Mouse (Mus musculus) limb, embryonic 12.5 days (tissue): ENCODE measurements at regions not wholly inside any gene's neighbourhood (a gene's known extent, or its start where the extent isn't known, plus 50 kb on each side); places are given as distances from the start of the nearest gene placed in this dataset.
"Not testable (repeated sequence)": the region's sequence is repeated elsewhere in the genome, so short reads cannot be mapped to it uniquely, and the experiment has no call there.

Source experiments
- ATAC-seq: fragments of 200-750 bp; cut with Nextera tagmentation; 2 replicates; pipeline ENCODE4 v1.8.0; 2017; ENCODE audit warnings: low read depth, moderate TSS enrichment; ENCODE audit not compliant: insufficient number of reproducible peaks, insufficient read depth, low FRiP score, low TSS enrichment
- H3K27ac ChIP-seq: fragments of 300-500 bp; sonication (generic); 2 replicates; pipeline ENCODE4 v1.5.1; 2016; ENCODE audit warnings: mild to moderate bottlenecking, moderate library complexity
- H3K27me3 ChIP-seq: fragments of 300-500 bp; sonication (generic); 2 replicates; pipeline ENCODE4 v1.6.1; 2016; ENCODE audit warnings: mild to moderate bottlenecking, moderate library complexity
- H3K36me3 ChIP-seq: fragments of 300-500 bp; sonication (generic); 2 replicates; pipeline ENCODE4 v1.6.1; 2016; ENCODE audit warnings: mild to moderate bottlenecking, moderate library complexity
- H3K4me1 ChIP-seq: fragments of 300-500 bp; sonication (generic); replicated peaks from 2 replicates; pipeline ENCODE4 v1.6.1; 2016
- H3K4me2 ChIP-seq: fragments of 300-500 bp; sonication (generic); 2 replicates; pipeline ENCODE4 v1.6.1; 2016; ENCODE audit warnings: mild to moderate bottlenecking, moderate library complexity
- H3K4me3 ChIP-seq: fragments of 300-500 bp; sonication (generic); replicated peaks from 2 replicates; pipeline ENCODE4 v1.5.1; 2016; ENCODE audit warnings: mild to moderate bottlenecking
- H3K9ac ChIP-seq: fragments of 300-500 bp; sonication (generic); replicated peaks from 2 replicates; pipeline ENCODE4 v1.6.1; 2016; ENCODE audit warnings: mild to moderate bottlenecking, moderate library complexity
- H3K9me3 ChIP-seq: fragments of 300-500 bp; sonication (generic); 2 replicates; pipeline ENCODE4 v1.6.1; 2016; ENCODE audit warnings: mild to moderate bottlenecking, moderate library complexity
- WGBS: fragments of 180-500 bp; shearing (Covaris S2); methylation state at CpG from one replicate; pipeline ENCODE4 v1.1.7; 2016; 5-methylcytosine and 5-hydroxymethylcytosine counted together

GRCm38 (mm10) chr10:20841430-20842040 lies 110.8 kb upstream of the Ahi1 start:
- H3K4me2 ChIP-seq = no peak overlapping the region
- no peak for ATAC-seq
- no peak overlapping the region for H3K27ac ChIP-seq
- H3K36me3 ChIP-seq = no peaks in the 10 kb centered on the region
- no peaks in the 10 kb centered on the region for H3K27me3 ChIP-seq
- 55% methylated on average over 3 of the region's 3 CpGs for WGBS
- H3K4me1 ChIP-seq = peaks cover 3% of the 10 kb centered on the region; the same call in 1 of the 2 replicates
- H3K9ac ChIP-seq = no peak overlapping the region
- H3K9me3 ChIP-seq = no peaks in the 10 kb centered on the region
- H3K4me3 ChIP-seq = no peak overlapping the region

GRCm38 (mm10) chr10:20838685-20839425 lies 113.5 kb upstream of the Ahi1 start:
- Histone ChIP-seq H3K4me1 (peaks cover 3% of the 10 kb centered on the region; the same call in 1 of the 2 replicates), H3K27ac (peak overlapping the region; percentile 26; the same call in 1 of the 2 replicates), H3K4me3 (no peak overlapping the region), H3K36me3 (no peaks in the 10 kb centered on the region), H3K9ac (no peak overlapping the region), H3K9me3 (no peaks in the 10 kb centered on the region), H3K4me2 (no peak overlapping the region), H3K27me3 (no peaks in the 10 kb centered on the region)
- no peak for ATAC-seq
- WGBS = 60% methylated on average over 8 of the region's 8 CpGs

GRCm38 (mm10) chr10:20836816-20837215 lies 111.9 kb upstream of the Pde7b start:
- not testable (repeated sequence) for H3K27me3 ChIP-seq, H3K4me3 ChIP-seq, H3K27ac ChIP-seq, ATAC-seq, H3K9me3 ChIP-seq, H3K36me3 ChIP-seq, H3K9ac ChIP-seq, H3K4me1 ChIP-seq, H3K4me2 ChIP-seq
- 71% methylated on average over 4 of the region's 4 CpGs for WGBS

- no peak overlapping the region for H3K27ac ChIP-seq
- WGBS = 88% methylated on average over 11 of the region's 11 CpGs
- 0 out of 2 replicates have a peak, but pooled peaks cover 3% of the 10 kb centered on the region for H3K4me1 ChIP-seq
- H3K9ac ChIP-seq = no peak overlapping the region
- no peak overlapping the region for H3K4me3 ChIP-seq
- no peak overlapping the region for H3K4me2 ChIP-seq
- no peaks in the 10 kb centered on the region for H3K9me3 ChIP-seq
- no peak for ATAC-seq
- no peaks in the 10 kb centered on the region for H3K36me3 ChIP-seq
- H3K27me3 ChIP-seq = no peaks in the 10 kb centered on the region
Measured at GRCm38 (mm10) chr10:20834806-20835575, 110.1 kb upstream of the Pde7b start.

- H3K27ac ChIP-seq = no peak overlapping the region
- ATAC-seq = no peak
- 0 out of 2 replicates have a peak, but pooled peaks cover 3% of the 10 kb centered on the region for H3K9me3 ChIP-seq
- WGBS = 73% methylated on average over 1 of the region's 1 CpGs
- H3K36me3 ChIP-seq = no peaks in the 10 kb centered on the region
- no peak overlapping the region for H3K9ac ChIP-seq
- H3K4me2 ChIP-seq = no peak overlapping the region
- no peaks in the 10 kb centered on the region for H3K27me3 ChIP-seq
- no peaks in the 10 kb centered on the region for H3K4me1 ChIP-seq
- H3K4me3 ChIP-seq = no peak overlapping the region
Measured at GRCm38 (mm10) chr10:20828304-20828703, 103.4 kb upstream of the Pde7b start.

- H3K4me2 ChIP-seq = no peak overlapping the region
- no peaks in the 10 kb centered on the region for H3K4me1 ChIP-seq
- H3K27me3 ChIP-seq = no peaks in the 10 kb centered on the region
- ATAC-seq = no peak
- H3K9me3 ChIP-seq = 0 out of 2 replicates have a peak, but pooled peaks cover 3% of the 10 kb centered on the region
- H3K4me3 ChIP-seq = no peak overlapping the region
- H3K27ac ChIP-seq = no peak overlapping the region
- H3K9ac ChIP-seq = no peak overlapping the region
- H3K36me3 ChIP-seq = no peaks in the 10 kb centered on the region
Measured at GRCm38 (mm10) chr10:20827473-20827872, 102.6 kb upstream of the Pde7b start.

- ATAC-seq = no peak
- no peaks in the 10 kb centered on the region for H3K27me3 ChIP-seq
- 70% methylated on average over 4 of the region's 4 CpGs for WGBS
Measured at GRCm38 (mm10) chr10:20818548-20818947, 93.7 kb upstream of the Pde7b start.

GRCm38 (mm10) chr10:20799792-20800191 lies 74.9 kb upstream of the Pde7b start:
- Histone ChIP-seq H3K9ac (no peak overlapping the region), H3K27ac (no peak overlapping the region), H3K27me3 (no peaks in the 10 kb centered on the region), H3K4me1 (no peaks in the 10 kb centered on the region), H3K36me3 (no peaks in the 10 kb centered on the region), H3K4me3 (no peak overlapping the region), H3K4me2 (no peak overlapping the region), H3K9me3 (no peaks in the 10 kb centered on the region; the same call in 1 of the 2 replicates)
- no peak for ATAC-seq
- WGBS = 65% methylated on average over 7 of the region's 7 CpGs

More at GRCm38 (mm10) chr10:20818548-20818947, 93.7 kb upstream of the Pde7b start:
- H3K36me3 ChIP-seq = no peaks in the 10 kb centered on the region
- H3K9me3 ChIP-seq = no peaks in the 10 kb centered on the region
- H3K4me1 ChIP-seq = no peaks in the 10 kb centered on the region
- no peak overlapping the region for H3K4me2 ChIP-seq
- no peak overlapping the region for H3K4me3 ChIP-seq
- no peak overlapping the region for H3K27ac ChIP-seq
- H3K9ac ChIP-seq = no peak overlapping the region

GRCm38 (mm10) chr10:20798400-20798799 lies 73.5 kb upstream of the Pde7b start:
- ATAC-seq = no peak
- no peaks in the 10 kb centered on the region for H3K4me1 ChIP-seq
- 89% methylated on average over 2 of the region's 2 CpGs for WGBS

GRCm38 (mm10) chr10:20793956-20794355 lies 69.1 kb upstream of the Pde7b start:
- Histone ChIP-seq H3K27ac (no peak overlapping the region), H3K9ac (no peak overlapping the region), H3K4me1 (no peaks in the 10 kb centered on the region), H3K4me2 (no peak overlapping the region), H3K9me3 (no peaks in the 10 kb centered on the region), H3K27me3 (no peaks in the 10 kb centered on the region), H3K4me3 (no peak overlapping the region), H3K36me3 (no peaks in the 10 kb centered on the region)
- no peak for ATAC-seq
- WGBS = 79% methylated on average over 6 of the region's 6 CpGs

More at GRCm38 (mm10) chr10:20798400-20798799, 73.5 kb upstream of the Pde7b start:
- Histone ChIP-seq H3K9me3 (no peaks in the 10 kb centered on the region; the same call in 1 of the 2 replicates), H3K36me3 (no peaks in the 10 kb centered on the region), H3K27me3 (no peaks in the 10 kb centered on the region), H3K9ac (no peak overlapping the region), H3K4me3 (no peak overlapping the region), H3K4me2 (no peak overlapping the region), H3K27ac (no peak overlapping the region)

- H3K9me3 ChIP-seq = no peaks in the 10 kb centered on the region
- H3K9ac ChIP-seq = no peak overlapping the region
- H3K4me1 ChIP-seq = no peaks in the 10 kb centered on the region
- H3K4me3 ChIP-seq = no peak overlapping the region
- no peak overlapping the region for H3K27ac ChIP-seq
- H3K36me3 ChIP-seq = no peaks in the 10 kb centered on the region
- ATAC-seq = no peak
- WGBS = 86% methylated on average over 1 of the region's 1 CpGs
- no peaks in the 10 kb centered on the region for H3K27me3 ChIP-seq
- H3K4me2 ChIP-seq = no peak overlapping the region
Measured at GRCm38 (mm10) chr10:20780946-20781345, 56.1 kb upstream of the Pde7b start.
